Mouse (Mus musculus) gastrocnemius, postnatal 4 days (tissue): ENCODE results near the gene Akap13. TPM values are rescaled to one million over a fixed set of nuclear protein-coding genes. Genes with fewer than 3 reads are reported as not detected.
"Not testable (repeated sequence)": the region's sequence is repeated elsewhere in the genome, so short reads cannot be mapped to it uniquely, and the experiment has no call there.

Source experiments
- DNase-seq, 2 experiments: peaks; one replicate each; pipeline ENCODE4 v3.0.0; 2021 to 2022; ENCODE audit warnings: low spot score in 2 of 2, mixed read lengths in 2 of 2
- microRNA-seq: library from miRNA; unstranded; fragments of <30 nt; microRNA quantifications from one replicate; pipeline ENCODE4 v1.2.0, GENCODE M21; 2021
- total RNA-seq, 2 experiments: library from RNA; stranded (reverse); gene quantifications; 2 replicates each; pipeline ENCODE4 v1.2.3; 2021

Akap13 gene
- total RNA-seq, 2 experiments from 2014 or later: 88.7 to 102 TPM

GRCm38 (mm10) chr7:75788069-75788800, 332.9 kb downstream of the Akap13 start:
- not testable (repeated sequence) for DNase-seq

- not testable (repeated sequence) for DNase-seq
These were observed 333.4 kb downstream of the Akap13 start for GRCm38 (mm10) chr7:75788801-75789135.

GRCm38 (mm10) chr7:75789746-75790145, 334.4 kb downstream of the Akap13 start:
- DNase-seq: no peak

- not testable (repeated sequence) for DNase-seq
These were observed 335.9 kb downstream of the Akap13 start for GRCm38 (mm10) chr7:75791092-75791837.

GRCm38 (mm10) chr7:75793091-75793490, 337.8 kb downstream of the Akap13 start:
- no peak for DNase-seq

- no peak for DNase-seq
These were observed 338.5 kb downstream of the Akap13 start for GRCm38 (mm10) chr7:75793654-75794335.

- no peak for DNase-seq
These were observed 339.8 kb downstream of the Akap13 start for GRCm38 (mm10) chr7:75795106-75795505.

GRCm38 (mm10) chr7:75796474-75796873, 341.1 kb downstream of the Akap13 start:
- DNase-seq: no peak

GRCm38 (mm10) chr7:75800530-75800929, 345.2 kb downstream of the Akap13 start:
- DNase-seq: no peak

GRCm38 (mm10) chr7:75801022-75801421, 345.7 kb downstream of the Akap13 start:
- DNase-seq: no peak

GRCm38 (mm10) chr7:75801621-75802358, 346.5 kb downstream of the Akap13 start:
- DNase-seq: no peak

GRCm38 (mm10) chr7:75802887-75803286, 347.6 kb downstream of the Akap13 start:
- no peak for DNase-seq

Small RNA genes within 50 kb of the gene (microRNA-seq; reads per million reads assigned to microRNA genes)
- gene Gm23251: not detected

Other genes with a start within 250 kb of the Akap13 start
- gene Sv2b, start 146.3 kb upstream of the Akap13 start, total RNA-seq: 1 to 10 TPM; 2.4 to 3.5 TPM